Mouse (Mus musculus) yolk sac, embryonic 10.5 days (tissue): ENCODE measurements around the gene Rad51d.
A peak's percentile ranks its signal among the peaks of the same experiment; 100 is the strongest.
"Not testable (repeated sequence)": the region's sequence is repeated elsewhere in the genome, so short reads cannot be mapped to it uniquely, and the experiment has no call there.

Source experiments
- DNase-seq: peaks from one replicate; pipeline ENCODE4 v3.0.0-alpha.2; 2017; ENCODE audit warnings: low spot score

Rad51d gene

DNA sequence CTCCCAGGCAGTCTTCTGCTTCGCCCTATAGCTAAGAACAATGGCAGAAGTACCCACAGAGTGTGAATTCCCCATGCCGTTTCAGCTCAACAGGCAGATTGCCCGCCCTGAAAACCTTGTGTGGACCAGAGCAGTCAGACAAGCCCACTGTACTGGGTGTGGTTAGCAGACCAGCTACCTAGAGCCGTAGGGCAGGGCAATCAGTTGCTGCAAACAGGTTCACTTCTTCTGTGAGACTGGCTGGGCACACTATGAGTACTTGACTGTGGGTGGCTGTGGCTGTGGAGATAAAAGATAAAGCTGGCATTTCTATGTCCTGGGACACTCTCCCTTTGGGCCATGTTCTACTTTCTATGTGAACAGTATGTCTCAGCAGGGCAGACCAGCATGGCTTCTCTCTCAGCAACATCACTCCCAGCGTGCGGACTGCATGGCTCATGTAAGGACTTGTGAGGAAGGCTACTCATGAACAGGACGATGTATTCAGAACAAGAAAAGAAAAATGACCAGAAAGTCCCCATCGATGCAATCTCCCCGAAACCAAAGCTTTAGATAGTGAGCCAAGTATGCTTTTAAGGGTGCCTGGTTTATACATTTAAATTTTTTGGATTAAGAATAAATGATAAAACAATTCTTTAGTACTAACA lies 35.0 kb downstream of the Rad51d start:
- DNase-seq, result no peak

- no peak for DNase-seq
These were observed 36.3 kb downstream of the Rad51d start for GRCm38 (mm10) chr11:82854111-82854510.

GRCm38 (mm10) chr11:82852958-82853357 lies 37.5 kb downstream of the Rad51d start:
- no peak for DNase-seq

- DNase-seq, result no peak
These were observed 37.9 kb downstream of the Rad51d start for GRCm38 (mm10) chr11:82852540-82852939.

DNA sequence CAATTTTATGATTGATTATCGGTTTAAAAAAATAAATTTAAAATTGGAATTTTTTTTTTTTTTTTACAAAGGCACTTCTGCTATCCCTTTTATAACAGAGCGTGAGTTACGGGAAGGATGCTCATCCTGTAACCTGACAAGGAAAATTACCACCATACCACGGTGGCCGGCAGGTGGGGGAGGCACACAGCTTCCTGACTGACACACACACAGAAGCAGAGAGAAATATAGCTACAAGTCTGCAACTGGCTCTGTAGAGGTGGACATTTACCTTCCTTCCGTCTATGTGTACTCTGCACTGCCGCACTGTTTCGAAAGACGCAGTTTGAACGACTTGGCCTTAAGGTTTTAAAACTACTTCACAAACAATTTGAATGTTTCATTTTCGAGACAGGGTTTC lies 38.3 kb downstream of the Rad51d start:
- DNase-seq, result no peak

- no peak for DNase-seq
These were observed 40.2 kb downstream of the Rad51d start for GRCm38 (mm10) chr11:82850259-82850658.

- DNase-seq, result no peak
These were observed 42.8 kb downstream of the Rad51d start for GRCm38 (mm10) chr11:82847571-82848000.

DNA sequence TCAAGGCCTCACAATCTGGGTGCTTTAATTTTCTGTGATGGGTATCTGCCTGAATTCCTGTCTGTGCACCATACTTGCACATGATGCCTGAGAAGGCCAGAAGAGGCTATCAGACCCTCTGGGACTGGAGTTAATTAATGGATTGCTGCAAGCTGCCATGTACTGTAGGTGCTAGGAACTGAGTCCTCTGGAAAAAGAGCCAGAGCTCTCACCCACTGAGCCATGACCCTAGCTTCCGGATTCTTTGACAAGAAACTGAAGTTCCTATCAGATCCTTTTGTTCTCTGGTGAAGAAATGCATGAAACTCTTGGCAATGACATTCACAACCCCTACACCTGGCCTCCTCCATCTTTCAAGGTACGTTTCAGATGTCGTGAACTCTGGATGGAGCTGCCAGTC lies 43.5 kb downstream of the Rad51d start:
- no peak for DNase-seq

GRCm38 (mm10) chr11:82846079-82846436 lies 44.4 kb downstream of the Rad51d start:
- no peak for DNase-seq

DNA sequence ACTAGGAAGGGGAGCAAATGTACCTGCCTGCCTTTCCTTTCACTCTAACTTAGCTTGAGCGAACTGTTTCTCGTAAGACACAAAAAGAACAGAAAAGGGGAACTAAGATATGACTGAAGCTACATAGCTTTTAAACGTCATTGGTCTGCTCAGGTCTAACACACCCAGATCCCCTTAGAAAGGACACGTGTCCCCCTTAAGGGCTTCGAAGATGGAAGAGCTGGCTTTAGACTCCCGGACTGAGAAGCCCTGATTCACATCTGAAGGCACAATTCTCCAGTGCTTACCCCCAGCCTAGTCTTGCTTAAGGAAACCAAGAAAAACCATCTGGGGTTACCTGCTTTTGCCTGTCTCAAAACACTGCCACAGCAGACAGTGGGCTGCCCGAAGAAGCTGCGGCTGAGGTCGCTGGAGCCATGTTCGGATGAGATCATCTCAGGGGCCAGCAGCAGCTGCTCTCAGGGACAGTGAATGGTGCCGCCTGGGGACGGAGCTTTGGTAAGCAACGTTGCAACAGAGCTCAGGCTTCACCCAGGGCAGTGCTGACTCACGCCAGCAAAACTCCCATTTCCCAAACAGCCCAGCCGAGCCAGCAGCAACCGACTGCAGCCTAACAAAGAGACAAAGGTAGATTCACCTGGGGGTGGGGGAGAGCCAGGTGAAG lies 44.9 kb downstream of the Rad51d start:
- peak; percentile 83 for DNase-seq

- no peak for DNase-seq
These were observed 45.5 kb downstream of the Rad51d start for GRCm38 (mm10) chr11:82844771-82845414.

DNA sequence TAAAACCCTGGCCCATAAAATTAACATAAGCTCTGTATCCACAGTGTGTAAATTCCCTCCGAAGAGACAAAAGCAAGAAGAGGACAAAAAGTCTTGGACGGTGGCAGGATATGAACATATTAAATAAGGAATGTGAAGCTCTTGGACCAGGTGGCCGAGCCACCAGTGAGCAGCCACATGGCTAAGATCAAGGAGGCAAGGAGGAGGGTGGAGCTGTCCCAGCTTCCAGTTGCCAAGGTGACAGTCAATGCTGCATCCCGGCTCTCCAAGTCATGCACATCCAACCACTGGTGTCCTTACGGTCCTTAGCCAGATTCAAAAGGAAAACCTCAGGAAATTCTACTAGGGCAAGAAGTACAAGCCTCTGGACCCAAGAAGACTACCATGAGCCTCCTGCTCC lies 51.9 kb downstream of the Rad51d start:
- no peak for DNase-seq

DNA sequence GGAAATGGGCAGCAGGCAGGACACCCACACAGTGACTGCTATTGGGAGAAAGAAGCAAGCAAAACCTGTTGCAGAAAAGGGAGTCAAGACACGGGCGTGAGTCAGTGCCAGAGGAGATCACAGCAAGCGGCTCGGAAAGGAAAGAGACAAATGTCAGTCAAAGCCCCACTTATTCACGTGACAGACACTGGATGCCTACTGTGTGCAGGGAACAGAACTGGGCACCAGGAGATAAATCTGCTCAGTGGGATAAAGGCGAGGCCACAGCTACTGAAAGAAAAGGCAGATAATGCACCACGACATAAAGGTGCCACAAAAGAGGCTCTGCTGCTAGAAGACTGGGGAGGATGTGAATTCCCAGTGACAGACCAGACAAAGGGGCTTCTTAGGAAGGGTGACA lies 52.6 kb downstream of the Rad51d start:
- no peak for DNase-seq

- DNase-seq, result no peak
These were observed 53.2 kb downstream of the Rad51d start for GRCm38 (mm10) chr11:82837192-82837591.

DNA sequence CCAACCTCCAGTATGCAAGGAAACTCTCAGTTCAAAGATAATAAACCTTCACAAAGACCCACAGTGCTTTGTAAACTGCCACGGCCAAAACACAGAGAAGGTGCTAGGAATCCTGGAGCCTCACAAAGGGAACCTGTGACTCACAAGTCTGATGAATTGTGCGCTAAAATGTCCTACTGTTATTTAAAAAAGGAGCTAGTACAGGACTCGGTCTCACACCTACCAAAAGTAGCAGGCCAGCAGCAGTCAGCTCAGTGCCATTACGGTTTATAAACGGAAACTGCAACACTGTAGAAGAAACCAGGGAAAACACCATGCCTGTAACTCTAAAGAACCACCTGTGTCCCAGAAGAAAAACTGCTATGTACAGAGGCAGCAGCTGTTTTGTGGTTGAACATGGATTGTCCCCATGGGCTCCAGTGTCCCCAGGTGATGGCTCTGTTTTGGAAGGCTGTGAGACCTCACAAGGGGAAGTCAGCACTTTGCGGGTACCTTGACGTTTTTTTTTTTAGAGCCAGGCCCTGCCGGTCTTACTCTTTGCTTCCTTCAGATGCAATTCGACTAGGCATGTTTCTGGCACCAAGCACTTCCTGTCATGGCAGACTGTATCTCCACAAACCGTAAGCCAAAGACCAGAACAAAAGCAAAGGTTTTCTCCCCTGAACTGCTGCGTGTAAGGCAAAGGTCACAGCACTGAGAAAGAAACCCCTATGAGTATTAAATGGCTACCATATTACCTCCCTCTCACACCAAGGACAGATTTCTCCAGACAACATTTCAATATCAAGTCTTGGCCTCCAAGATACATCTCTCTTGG lies 54.6 kb downstream of the Rad51d start:
- DNase-seq, result no peak

DNA sequence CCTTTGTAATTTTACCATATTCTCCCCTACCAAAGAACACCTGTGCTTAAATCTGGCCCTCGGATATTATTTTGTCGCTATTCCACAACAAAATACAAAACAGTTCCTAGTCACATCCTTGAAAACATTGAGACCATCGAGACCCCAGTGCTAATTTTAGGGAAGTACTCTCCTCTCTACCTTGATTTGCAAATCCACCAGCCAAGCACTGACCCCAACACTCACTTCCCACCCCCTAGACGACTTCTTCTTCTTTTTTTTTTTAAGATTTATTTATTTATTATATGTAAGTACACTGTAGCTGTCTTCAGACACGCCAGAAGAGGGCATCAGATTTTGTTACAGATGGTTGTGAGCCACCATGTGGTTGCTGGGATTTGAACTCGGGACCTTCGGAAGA lies 56.1 kb downstream of the Rad51d start:
- DNase-seq, result not testable (repeated sequence)

GRCm38 (mm10) chr11:82833929-82834328 lies 56.5 kb downstream of the Rad51d start:
- DNase-seq, result no peak

- not testable (repeated sequence) for DNase-seq
These were observed 58.0 kb downstream of the Rad51d start for GRCm38 (mm10) chr11:82832402-82832801.

DNA sequence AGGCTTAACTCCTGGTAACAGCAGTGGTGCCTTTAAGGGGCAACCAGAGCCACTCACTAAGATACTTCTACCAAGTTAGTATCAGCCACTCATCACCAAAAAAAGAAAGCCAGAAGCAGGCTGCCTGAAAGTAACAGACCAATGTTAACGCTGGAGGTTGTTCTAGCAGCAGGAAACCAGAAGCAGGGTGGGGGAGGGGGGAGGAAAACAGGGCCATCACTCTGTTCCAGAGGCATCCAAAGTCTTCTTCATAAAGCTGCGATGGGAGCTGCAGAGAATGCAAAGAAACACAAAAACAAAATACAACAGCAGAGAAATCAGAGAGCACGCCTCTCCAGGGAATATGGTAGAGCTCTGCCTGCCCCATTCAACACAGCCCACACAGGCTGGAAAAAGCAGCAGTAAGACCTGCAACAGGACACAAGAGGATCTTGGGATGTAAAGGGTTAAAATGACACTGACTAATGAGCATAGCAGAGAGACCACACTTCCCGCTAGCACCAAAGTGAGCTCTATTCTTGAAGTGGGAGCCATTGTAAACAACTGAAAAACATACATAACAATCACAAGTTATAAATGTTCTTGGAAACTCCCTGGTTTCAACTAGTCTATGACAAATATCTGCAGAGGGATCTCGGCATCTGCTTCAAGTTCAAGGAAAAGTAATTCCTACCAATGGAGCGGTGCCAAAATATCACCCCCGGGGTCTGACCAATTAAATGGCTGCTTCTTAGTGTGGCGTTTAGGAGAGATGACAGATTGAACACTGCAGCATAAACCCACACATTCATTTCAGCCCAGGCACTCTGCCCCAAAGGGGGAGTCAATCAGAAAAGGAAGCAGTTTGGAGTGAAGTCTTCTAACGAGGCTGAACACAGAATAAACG lies 59.2 kb downstream of the Rad51d start:
- DNase-seq, result no peak

GRCm38 (mm10) chr11:82826818-82827217 lies 63.6 kb downstream of the Rad51d start:
- no peak for DNase-seq
